Mouse (Mus musculus) cerebellum, adult (tissue): Measurements from ENCODE around the gene Urod.

Experiments
- ATAC-seq: cut with Nextera tagmentation; 2 replicates; pipeline ENCODE4 v1.9.2; 2017; ENCODE audit warnings: mild to moderate bottlenecking, moderate library complexity, mixed read lengths; ENCODE audit not compliant: insufficient number of reproducible peaks, low FRiP score, low TSS enrichment

Gene Urod

GRCm38 (mm10) chr4:116999513-117000154 lies 5.4 kb upstream of the Urod start:
- no peak for ATAC-seq

- ATAC-seq = no peak
Measured at GRCm38 (mm10) chr4:116995798-116996135, 1.6 kb upstream of the Urod start.

GRCm38 (mm10) chr4:116995131-116995797 lies 1.1 kb upstream of the Urod start, which contains the start of gene Hectd3:
TSS of gene Hectd3 (plus strand) at chr4:116995317.
- peak; percentile 47; the same call in 1 of the 2 replicates for ATAC-seq

- peak; percentile 53 for ATAC-seq
Measured at GRCm38 (mm10) chr4:116991366-116991765, 2.8 kb downstream of the Urod start.

- ATAC-seq = no peak
Measured at GRCm38 (mm10) chr4:116989731-116990130, 4.5 kb downstream of the Urod start.

- no peak for ATAC-seq
Measured at GRCm38 (mm10) chr4:116987122-116987456, 7.1 kb downstream of the Urod start.

- ATAC-seq = peak; percentile 84
Measured at GRCm38 (mm10) chr4:116986400-116987121, 7.7 kb downstream of the Urod start.

- ATAC-seq = no peak
Measured at GRCm38 (mm10) chr4:116985681-116986080, 8.5 kb downstream of the Urod start.

GRCm38 (mm10) chr4:116976503-116976902 lies 17.7 kb downstream of the Urod start:
- no peak for ATAC-seq

GRCm38 (mm10) chr4:116954951-116955350 lies 39.3 kb downstream of the Urod start:
- no peak for ATAC-seq

GRCm38 (mm10) chr4:116951642-116952041 lies 42.6 kb downstream of the Urod start:
- ATAC-seq = no peak

GRCm38 (mm10) chr4:116944055-116944454 lies 50.2 kb downstream of the Urod start:
- ATAC-seq = no peak

- ATAC-seq = no peak
Measured at GRCm38 (mm10) chr4:116942695-116943094, 51.5 kb downstream of the Urod start.
